Mouse (Mus musculus): ENCODE measurements around the gene Aig1. TPM values are rescaled to one million over a fixed set of nuclear protein-coding genes. Genes with fewer than 3 reads are reported as not detected.

The Aig1 gene
- polyA plus RNA-seq (2012; rRNA removed): 44.1 and 46.0 TPM in 2 replicates

GRCm38 (mm10) chr10:13868371-13869321 is at the start of gene Aig1:
TSS of gene Aig1 (minus strand) at chr10:13868980.

Other genes with a start within 250 kb of the Aig1 start
- 5.7 and 6.4 TPM in 2 replicates for gene Hivep2, start 97.1 kb upstream of the Aig1 start, polyA plus RNA-seq (2012; rRNA removed)